Mouse (Mus musculus) kidney, embryonic 16.5 days (tissue): ENCODE results near the gene 2010300C02Rik. TPM values are rescaled to one million over a fixed set of nuclear protein-coding genes. Genes with fewer than 3 reads are reported as not detected.
"Not testable (repeated sequence)": the region's sequence is repeated elsewhere in the genome, so short reads cannot be mapped to it uniquely, and the experiment has no call there.

ENCODE experiments used
- ATAC-seq: fragments of 200-750 bp; cut with Nextera tagmentation; 2 replicates; pipeline ENCODE4 v1.8.0; 2017; ENCODE audit warnings: moderate TSS enrichment; ENCODE audit not compliant: low FRiP score, low TSS enrichment
- H3K27ac ChIP-seq: fragments of 300-500 bp; sonication (generic); 2 replicates; pipeline ENCODE4 v1.5.1; 2014; ENCODE audit warnings: low read length
- H3K27me3 ChIP-seq: fragments of 300-500 bp; sonication (generic); 2 replicates; pipeline ENCODE4 v1.6.1; 2014; ENCODE audit warnings: low read length, control low read depth, mixed read lengths; ENCODE audit not compliant: insufficient read depth
- H3K36me3 ChIP-seq: fragments of 300-500 bp; sonication (generic); 2 replicates; pipeline ENCODE4 v1.6.1; 2014; ENCODE audit warnings: low read length, control low read depth, mixed read lengths; ENCODE audit not compliant: insufficient read depth
- H3K4me1 ChIP-seq: fragments of 300-500 bp; sonication (generic); 2 replicates; pipeline ENCODE4 v1.6.1; 2014; ENCODE audit warnings: low read length, control low read depth, mixed read lengths; ENCODE audit not compliant: insufficient read depth
- H3K4me2 ChIP-seq: fragments of 300-500 bp; sonication (generic); replicated peaks from 2 replicates; pipeline ENCODE4 v1.6.1; 2014; ENCODE audit warnings: low read depth, low read length
- H3K4me3 ChIP-seq: fragments of 300-500 bp; sonication (generic); 2 replicates; pipeline ENCODE4 v1.5.1; 2014; ENCODE audit warnings: mild to moderate bottlenecking, low read length
- H3K9ac ChIP-seq: fragments of 300-500 bp; sonication (generic); replicated peaks from 2 replicates; pipeline ENCODE4 v1.6.1; 2014; ENCODE audit warnings: low read length
- H3K9me3 ChIP-seq: fragments of 300-500 bp; sonication (generic); 2 replicates; pipeline ENCODE4 v1.6.1; 2016; ENCODE audit warnings: low read length, control low read depth
- WGBS: fragments of 180-500 bp; shearing (Covaris S2); extraction: QIAGEN DNeasy Blood & Tissue Kit; methylation state at CpG from one replicate; pipeline ENCODE4 v1.1.7; 2014; 5-methylcytosine and 5-hydroxymethylcytosine counted together
- polyA plus RNA-seq: library from polyadenylated mRNA; unstranded; fragments of >200 nt; fragmentation: Nextera tagmentation; extraction: Ambion mirVana; gene quantifications from 2 replicates; pipeline ENCODE4 v1.2.1, GENCODE M21; 2015

The 2010300C02Rik gene
- polyA plus RNA-seq, 1 experiment from 2014 or later: 2.4 TPM

DNA sequence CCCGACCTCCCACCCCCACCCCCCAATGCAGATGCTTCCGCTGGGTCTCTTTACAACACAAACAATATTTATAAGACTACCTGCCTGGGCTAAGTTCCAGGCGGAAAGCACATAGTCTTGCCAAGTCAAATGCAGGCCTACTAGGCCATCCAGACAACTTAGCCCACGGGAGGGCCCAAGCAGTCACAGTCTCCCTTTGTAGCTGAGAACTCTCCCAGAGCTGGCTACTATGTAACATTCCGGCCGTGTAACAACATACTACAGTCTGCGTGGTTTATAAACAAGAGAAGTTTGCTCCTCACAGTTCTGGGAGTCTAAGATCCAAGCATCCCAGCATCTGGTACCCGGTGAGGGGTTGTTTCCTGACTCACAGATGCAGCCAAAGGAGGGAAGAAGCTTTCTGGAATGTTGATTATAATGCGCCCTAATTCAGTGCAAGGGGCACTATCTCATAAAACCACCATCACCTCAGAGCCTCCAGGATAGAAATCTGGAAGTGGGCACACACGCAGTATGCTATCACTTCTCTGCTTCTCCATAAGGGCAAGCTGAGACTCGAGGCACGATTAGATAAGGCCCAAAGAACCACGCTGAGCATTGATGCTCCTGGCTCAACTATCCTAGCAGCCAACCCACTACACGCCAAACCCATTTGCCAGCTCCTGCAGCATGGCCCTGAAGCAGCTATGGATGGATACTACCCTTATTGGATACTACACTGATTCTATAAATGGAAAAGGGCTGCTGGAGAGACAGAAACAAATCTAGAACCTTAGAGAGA is 2.3 kb downstream of the 2010300C02Rik start:
- Histone ChIP-seq H3K36me3 (no peaks in the 10 kb centered on the region), H3K27ac (no peak overlapping the region), H3K9me3 (no peaks in the 10 kb centered on the region), H3K9ac (no peak overlapping the region), H3K4me1 (peaks cover 10% of the 10 kb centered on the region; the same call in 1 of the 2 replicates), H3K4me2 (no peak overlapping the region), H3K27me3 (peaks cover 18% of the 10 kb centered on the region; the same call in 1 of the 2 replicates), H3K4me3 (no peak overlapping the region)
- 78% methylated on average over 14 of the region's 14 CpGs for WGBS
- ATAC-seq: no peak

DNA sequence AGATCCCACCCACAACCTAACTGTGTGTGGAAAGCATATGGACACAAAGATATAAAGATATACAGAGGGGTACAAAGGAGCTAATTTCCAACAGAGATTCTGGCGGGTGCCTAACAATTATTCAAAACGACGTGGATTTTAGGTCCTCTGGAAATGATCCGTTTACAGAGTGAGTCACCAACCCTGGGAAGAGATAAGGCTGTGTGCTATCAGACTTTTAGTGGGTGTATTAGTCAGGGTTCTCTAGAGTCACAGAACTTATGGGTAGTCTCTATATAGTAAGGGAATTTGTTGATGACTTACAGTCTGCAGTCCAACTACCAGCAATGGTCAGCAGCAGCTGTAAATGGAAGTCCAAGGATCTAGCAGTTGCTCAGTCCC is 7.5 kb downstream of the 2010300C02Rik start:
- 65% methylated on average over 4 of the region's 4 CpGs for WGBS
- H3K4me1 ChIP-seq, H3K36me3 ChIP-seq, H3K4me2 ChIP-seq, H3K9ac ChIP-seq, H3K9me3 ChIP-seq, H3K4me3 ChIP-seq, H3K27me3 ChIP-seq, H3K27ac ChIP-seq, ATAC-seq: not testable (repeated sequence)

- no peak overlapping the region for H3K4me2 ChIP-seq
- H3K9ac ChIP-seq: no peak overlapping the region
- H3K36me3 ChIP-seq: no peaks in the 10 kb centered on the region
- no peaks in the 10 kb centered on the region for H3K27me3 ChIP-seq
- WGBS: 78% methylated on average over 10 of the region's 10 CpGs
- H3K4me3 ChIP-seq: no peak overlapping the region
- no peaks in the 10 kb centered on the region for H3K9me3 ChIP-seq
- H3K27ac ChIP-seq: no peak overlapping the region
- no peaks in the 10 kb centered on the region for H3K4me1 ChIP-seq
- no peak for ATAC-seq
Observed at GRCm38 (mm10) chr1:37711596-37712356, 8.1 kb downstream of the 2010300C02Rik start.

GRCm38 (mm10) chr1:37711082-37711481 is 8.8 kb downstream of the 2010300C02Rik start:
- no peaks in the 10 kb centered on the region for H3K27me3 ChIP-seq
- WGBS: 97% methylated on average over 5 of the region's 5 CpGs
- ATAC-seq: no peak

GRCm38 (mm10) chr1:37709736-37710135 is 10.1 kb downstream of the 2010300C02Rik start:
- peaks cover 5% of the 10 kb centered on the region; the same call in 1 of the 2 replicates for H3K9me3 ChIP-seq
- H3K4me1 ChIP-seq: no peaks in the 10 kb centered on the region
- no peak overlapping the region for H3K4me3 ChIP-seq
- WGBS: 74% methylated on average over 8 of the region's 8 CpGs
- H3K36me3 ChIP-seq: no peaks in the 10 kb centered on the region
- no peak overlapping the region for H3K9ac ChIP-seq
- H3K27ac ChIP-seq: no peak overlapping the region
- ATAC-seq: no peak
- no peaks in the 10 kb centered on the region for H3K27me3 ChIP-seq
- H3K4me2 ChIP-seq: no peak overlapping the region

More at GRCm38 (mm10) chr1:37711082-37711481, 8.8 kb downstream of the 2010300C02Rik start:
- no peak overlapping the region for H3K4me2 ChIP-seq
- H3K4me3 ChIP-seq: no peak overlapping the region
- H3K36me3 ChIP-seq: no peaks in the 10 kb centered on the region
- no peak overlapping the region for H3K9ac ChIP-seq
- no peaks in the 10 kb centered on the region for H3K9me3 ChIP-seq
- no peaks in the 10 kb centered on the region for H3K4me1 ChIP-seq
- no peak overlapping the region for H3K27ac ChIP-seq

DNA sequence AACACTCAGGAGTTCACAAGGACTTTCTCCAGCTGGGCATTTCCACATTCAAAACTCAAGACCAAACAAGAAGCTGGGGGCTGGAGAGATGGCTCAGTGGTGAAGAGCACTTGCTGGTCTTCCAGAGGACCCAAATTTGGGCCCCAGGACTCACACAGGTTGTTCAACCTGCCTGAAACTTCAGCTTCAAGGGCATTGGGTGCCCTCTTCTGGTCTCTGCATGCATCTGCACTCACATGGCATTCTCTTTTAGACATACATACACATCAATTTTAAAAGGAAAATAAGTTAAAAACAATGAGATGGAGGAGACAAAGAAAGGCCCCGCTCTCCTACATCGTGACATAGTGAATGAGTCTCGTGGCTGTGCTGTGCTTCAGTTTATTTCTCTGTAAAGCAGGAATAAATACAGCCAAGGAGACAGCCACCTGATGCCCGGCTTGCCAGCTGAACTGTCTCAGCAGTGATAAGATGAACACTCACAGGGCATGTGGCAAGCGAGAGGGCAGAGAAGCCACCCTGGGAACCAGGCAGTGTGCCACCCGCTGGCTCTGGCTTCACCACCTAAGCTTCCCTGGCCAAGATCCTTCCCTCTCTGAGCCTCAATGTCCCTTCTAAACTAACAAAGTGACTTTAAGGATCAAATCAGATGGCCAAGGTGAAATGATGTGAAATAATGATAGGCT is 11.5 kb downstream of the 2010300C02Rik start:
- Histone ChIP-seq H3K9me3 (peaks cover 5% of the 10 kb centered on the region; the same call in 1 of the 2 replicates), H3K36me3 (no peaks in the 10 kb centered on the region), H3K4me1 (no peaks in the 10 kb centered on the region), H3K4me2 (no peak overlapping the region), H3K4me3 (no peak overlapping the region), H3K9ac (no peak overlapping the region), H3K27me3 (no peaks in the 10 kb centered on the region), H3K27ac (no peak overlapping the region)
- ATAC-seq: no peak
- WGBS: 93% methylated on average over 6 of the region's 6 CpGs

DNA sequence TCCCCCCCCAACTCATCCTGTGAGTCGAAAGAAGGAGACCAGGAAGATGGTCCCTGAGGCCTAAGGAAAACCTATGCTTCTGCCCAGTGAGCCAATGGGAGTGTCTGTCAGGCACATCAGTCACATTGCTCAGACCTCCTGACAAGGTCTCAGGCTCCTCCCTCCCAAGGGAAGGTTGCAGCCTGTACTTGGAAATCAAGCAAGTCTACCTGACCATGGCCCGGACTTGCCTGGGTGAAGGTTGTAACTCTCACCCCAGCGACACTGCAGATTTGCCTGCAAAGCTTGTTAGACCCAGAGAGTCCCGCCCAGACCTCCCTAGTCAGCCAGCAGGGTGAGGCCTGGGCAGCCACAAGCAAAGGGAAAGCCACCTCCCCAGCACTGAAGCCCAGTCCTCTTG is 17.6 kb downstream of the 2010300C02Rik start:
- Histone ChIP-seq H3K4me1 (no peaks in the 10 kb centered on the region), H3K27me3 (no peaks in the 10 kb centered on the region), H3K4me2 (no peak overlapping the region), H3K9ac (no peak overlapping the region), H3K4me3 (no peak overlapping the region), H3K9me3 (peaks cover 5% of the 10 kb centered on the region; the same call in 1 of the 2 replicates), H3K36me3 (no peaks in the 10 kb centered on the region), H3K27ac (no peak overlapping the region)
- WGBS: 70% methylated on average over 4 of the region's 4 CpGs
- no peak for ATAC-seq

DNA sequence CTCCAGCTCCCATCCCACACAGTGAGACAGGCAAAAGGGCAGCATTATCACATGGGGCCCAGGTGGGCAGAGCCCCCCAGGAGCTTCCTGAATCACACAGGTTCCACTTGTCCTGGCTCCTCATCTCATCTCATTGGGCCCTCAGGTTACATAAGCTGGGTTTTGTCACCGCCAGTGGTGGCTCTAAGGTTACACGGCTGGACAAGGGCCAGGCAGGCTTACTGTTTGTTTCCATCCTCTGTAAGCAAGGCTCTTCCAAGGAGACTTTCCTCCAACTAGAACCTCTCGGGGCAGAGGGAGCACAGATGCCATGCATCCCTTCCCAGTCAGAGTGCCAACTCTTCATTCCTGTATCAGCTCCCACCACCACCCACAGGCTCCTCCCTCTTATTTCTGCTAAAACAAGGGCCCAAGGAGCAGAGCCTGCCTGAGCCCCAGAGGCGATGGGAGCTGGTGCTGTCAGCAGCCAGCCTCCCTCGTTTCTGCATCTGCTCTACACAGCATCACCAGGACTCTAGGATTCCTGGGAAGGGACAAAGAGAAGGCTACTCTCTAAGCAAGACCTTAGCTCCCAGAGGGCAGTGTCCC is 20.9 kb downstream of the 2010300C02Rik start:
- Histone ChIP-seq H3K4me2 (no peak overlapping the region), H3K27me3 (no peaks in the 10 kb centered on the region), H3K9me3 (no peaks in the 10 kb centered on the region), H3K9ac (no peak overlapping the region), H3K36me3 (no peaks in the 10 kb centered on the region), H3K4me3 (no peak overlapping the region), H3K27ac (no peak overlapping the region), H3K4me1 (0 out of 2 replicates have a peak, but pooled peaks cover 5% of the 10 kb centered on the region)
- no peak for ATAC-seq
- WGBS: 59% methylated on average over 5 of the region's 5 CpGs

GRCm38 (mm10) chr1:37698186-37698839 is 21.6 kb downstream of the 2010300C02Rik start:
- Histone ChIP-seq H3K4me3 (no peak overlapping the region), H3K9me3 (no peaks in the 10 kb centered on the region), H3K4me2 (no peak overlapping the region), H3K9ac (no peak overlapping the region), H3K36me3 (no peaks in the 10 kb centered on the region), H3K27ac (no peak overlapping the region), H3K27me3 (no peaks in the 10 kb centered on the region), H3K4me1 (0 out of 2 replicates have a peak, but pooled peaks cover 5% of the 10 kb centered on the region)
- WGBS: 71% methylated on average over 8 of the region's 8 CpGs
- no peak for ATAC-seq
